Mouse (Mus musculus): ENCODE data around the gene Speer4b.
"Not testable (repeated sequence)": the region's sequence is repeated elsewhere in the genome, so short reads cannot be mapped to it uniquely, and the experiment has no call there.

The Speer4b gene

DNA sequence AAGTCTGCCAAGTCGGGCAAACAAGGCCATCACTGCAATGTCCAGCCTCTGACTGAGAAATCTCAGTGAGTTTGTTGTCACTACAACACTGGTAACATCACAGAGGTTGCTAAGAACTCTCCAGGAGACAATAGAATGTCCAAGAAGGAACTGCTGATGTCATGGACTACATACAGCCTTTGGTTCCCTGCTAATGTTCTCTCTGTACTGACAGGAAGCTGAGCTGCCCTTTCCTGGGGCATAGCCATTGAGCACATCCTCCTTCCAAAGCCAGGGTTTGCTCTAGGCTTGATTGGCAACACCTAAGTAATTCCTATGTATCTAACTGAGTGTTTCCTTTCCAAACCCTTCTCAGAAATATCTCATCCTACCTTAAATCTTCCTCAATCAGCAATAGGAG is at the start of gene Speer4b:
Gene Speer4b, minus strand, starts transcription at position 101 of the 400 bp plus-strand sequence.
- DNase-seq: not testable (repeated sequence)

DNA sequence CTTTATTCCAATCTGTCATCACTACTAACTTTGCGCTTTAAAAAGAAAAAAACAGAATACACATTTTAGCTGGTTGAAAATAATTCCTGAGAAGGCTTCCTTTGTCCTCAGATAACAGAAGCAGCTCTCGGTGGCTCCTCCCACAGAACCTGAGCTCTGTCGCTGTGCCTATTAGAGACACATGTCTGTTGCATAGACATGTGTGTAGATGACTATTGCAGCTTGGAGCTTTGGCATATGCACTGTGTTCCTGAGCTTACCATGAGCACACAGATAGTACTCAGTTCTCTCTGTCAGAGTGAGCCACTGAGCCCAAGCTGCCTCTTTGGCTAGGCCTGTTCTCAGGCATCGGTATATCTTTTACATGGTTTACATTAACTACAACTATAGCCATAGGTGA is 48.1 kb upstream of the Speer4b start:
- DNase-seq: no peak

DNA sequence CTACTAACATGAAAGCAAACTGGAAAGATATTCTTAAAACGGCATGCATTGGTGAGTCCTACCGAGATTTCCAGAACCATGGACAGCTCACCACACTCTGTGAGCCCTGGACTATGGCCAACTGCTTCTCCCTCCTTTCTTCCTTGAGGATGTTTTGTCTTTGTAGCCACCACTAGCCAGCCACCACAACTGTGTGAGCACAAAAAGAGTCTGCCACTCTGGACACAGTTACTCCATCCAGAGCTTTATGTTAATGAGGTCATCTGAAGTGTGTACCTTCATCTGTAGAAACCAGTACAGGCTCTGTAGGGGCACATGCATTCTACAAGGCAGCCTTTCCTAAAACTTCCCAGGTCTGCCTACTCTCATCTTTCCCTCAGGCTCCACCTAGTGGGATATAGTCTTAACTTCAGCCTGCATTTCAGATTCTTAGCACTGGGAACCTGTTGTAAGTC is 43.6 kb upstream of the Speer4b start:
- peak; percentile 54 for DNase-seq

DNA sequence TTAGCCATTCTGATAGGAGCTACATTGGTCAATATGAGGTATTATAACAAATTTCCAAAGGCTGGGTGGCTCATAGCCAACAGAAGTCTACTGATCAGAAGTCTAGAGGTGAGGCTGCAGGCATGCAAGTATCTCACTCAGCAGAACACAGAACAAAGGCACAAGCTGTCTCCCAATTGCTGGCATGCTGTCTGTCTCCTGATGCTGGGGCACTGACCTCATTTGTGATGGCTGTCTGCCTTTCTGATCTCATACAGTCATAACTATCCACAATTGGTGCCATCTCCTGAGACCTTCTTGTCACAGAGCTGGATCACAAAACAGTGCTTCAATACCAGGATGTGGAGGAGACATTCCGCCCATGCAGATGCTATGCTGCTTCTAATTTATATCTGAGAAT is 25.7 kb upstream of the Speer4b start:
- no peak for DNase-seq

DNA sequence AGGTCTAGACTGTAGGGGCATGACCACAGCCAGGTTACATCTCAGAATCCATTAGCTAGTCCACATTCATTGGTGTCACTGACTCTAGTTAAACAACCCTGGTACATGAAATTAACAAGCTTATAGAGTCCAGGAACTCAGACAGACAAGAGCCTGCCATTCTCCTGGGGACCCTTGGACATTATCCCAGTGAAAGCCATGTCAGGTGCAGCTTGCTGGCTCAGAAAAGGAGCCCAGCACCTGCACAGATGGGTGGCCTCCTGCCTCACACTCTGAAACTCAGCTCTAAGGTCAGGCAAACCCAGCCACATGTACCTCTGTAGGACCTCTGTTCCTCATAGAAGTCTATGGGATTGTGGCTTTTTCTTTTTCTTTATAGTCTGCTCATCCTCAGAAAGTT is 17.5 kb upstream of the Speer4b start:
- no peak for DNase-seq

DNA sequence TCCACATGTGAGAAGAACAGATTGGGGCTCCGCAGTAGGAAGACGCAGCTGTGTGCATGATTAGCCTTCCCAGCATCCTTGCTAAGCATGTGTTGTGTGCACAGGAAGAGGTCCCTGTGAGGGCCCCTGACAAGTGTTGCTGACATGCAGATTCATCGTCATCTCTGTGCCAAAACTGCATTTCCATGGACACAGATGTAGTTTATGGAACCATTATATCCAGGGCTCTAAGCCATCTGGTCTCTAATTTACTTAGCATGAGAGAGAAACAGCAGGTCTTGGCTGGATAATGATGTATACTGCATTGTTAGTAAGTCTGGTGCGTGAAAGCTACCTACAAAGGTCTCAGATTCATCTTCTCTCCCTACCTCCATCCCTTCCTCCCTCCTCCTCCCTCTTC is 10.3 kb downstream of the Speer4b start:
- no peak for DNase-seq

DNA sequence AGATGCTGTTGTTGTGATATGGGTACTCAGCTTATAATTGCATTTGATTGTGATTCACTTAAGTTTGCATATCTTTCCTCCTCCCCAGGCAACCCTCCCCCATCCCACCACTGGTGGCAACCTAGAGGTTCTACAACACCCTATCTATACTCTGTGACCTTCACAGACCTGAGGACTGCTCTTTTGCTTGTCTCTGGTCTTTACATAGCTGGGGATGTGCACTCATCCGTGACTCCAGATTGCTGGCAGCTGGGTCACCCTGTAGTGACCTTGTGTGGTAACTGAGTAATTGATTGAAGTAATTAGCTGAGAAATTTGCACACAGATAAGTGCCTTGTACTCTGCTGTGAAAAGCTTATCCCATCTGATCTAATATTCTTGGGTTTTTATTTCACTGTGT is 15.1 kb downstream of the Speer4b start:
- DNase-seq: no peak

DNA sequence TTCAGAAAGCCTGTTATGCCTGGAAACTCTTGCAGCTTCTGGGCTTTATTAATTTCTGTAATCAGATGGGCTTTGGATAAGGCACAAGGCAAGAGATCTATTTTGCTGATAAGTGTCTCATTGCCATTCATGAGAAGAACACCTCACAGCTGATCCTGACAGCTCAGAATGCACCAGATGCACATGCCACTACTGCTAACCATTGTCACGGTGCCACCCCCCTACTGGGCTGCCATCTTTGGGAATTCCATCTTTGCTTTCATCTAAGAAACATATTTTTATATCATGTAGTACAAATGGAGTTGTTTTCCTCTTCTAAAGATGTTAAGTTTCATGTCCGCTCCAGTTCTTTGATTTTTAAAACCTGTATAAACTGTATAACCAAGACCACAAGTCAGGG is 19.5 kb downstream of the Speer4b start:
- no peak for DNase-seq

DNA sequence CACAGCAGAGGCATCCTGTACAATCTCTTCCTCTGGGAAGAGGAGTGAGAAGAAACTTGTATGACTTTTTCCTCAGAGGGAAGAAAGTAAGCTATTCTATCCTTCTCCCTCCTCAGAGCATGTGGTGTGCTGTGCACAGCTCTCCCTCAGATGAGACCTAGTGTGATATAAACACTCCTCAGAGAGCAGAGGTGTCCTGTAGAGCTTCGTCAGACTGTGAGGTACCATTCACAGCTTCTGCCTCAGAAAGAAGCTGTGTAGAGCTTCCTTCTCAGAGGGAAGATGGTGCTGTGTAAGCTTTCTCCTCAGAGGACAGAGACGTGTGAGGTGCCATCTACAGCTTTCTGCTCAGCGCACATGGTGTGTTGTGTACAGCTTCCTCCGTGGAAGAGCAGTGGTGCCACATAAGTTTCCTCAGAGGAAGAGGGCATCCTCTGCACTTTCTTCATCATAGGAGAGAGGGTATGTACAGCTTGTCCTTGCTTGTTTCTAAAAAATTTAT is 26.2 kb downstream of the Speer4b start:
- DNase-seq: no peak

DNA sequence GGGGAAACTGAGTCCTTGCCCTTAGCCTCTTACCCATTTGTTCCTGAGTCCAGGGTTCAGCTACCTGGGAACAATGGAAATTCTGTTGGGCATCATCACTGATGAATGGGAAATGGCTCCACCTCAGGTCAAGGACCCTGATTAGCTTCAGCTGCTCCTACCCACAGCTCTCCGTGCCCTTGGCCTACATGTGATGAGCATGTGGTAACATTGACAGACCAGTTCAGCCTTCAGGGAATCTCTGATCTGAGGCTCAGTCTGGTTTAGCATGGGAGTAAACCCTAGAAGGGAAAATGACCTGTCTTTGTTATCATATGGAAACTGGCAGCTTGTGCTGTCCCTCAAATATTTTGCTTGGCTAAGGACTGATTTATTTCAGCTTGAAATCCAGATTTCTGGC is 43.6 kb downstream of the Speer4b start:
- DNase-seq: no peak

DNA sequence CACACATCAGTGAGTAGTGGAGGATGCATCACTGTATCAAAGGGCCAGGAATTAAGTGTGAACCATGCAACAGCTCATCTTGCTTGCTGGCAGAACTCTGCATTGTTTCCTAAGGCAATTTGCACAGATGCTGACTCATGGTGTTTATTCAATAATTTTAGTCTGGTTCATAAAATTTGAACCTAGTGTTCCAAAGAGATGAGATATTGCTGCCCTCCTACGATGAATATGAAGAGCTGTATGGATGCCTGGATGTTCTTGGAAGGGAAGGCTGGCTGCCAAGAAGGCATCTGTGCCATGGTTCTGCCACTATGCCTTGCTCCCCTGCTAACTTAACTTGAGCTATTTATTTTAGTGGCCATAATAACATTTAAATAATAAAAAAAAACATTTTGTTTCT is 44.3 kb downstream of the Speer4b start:
- no peak for DNase-seq

DNA sequence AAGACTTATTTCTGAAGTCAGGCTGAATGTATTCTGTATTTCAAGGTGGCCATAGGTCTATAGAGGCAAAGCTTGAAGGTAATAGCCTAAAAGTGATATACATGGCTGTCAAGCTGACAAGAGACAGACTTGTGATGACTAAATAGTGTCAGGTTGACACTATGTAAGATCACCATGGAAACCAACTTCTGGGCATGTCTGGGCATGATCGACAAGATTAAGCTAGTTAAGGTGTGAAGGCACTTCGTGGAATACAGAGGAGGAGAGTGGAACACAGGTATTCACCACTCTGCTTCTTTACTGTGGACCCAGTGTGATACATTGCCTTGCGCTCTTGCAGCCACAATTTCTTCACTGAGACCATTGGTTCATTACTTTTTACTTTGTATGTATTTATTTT is 46.9 kb downstream of the Speer4b start:
- DNase-seq: no peak

DNA sequence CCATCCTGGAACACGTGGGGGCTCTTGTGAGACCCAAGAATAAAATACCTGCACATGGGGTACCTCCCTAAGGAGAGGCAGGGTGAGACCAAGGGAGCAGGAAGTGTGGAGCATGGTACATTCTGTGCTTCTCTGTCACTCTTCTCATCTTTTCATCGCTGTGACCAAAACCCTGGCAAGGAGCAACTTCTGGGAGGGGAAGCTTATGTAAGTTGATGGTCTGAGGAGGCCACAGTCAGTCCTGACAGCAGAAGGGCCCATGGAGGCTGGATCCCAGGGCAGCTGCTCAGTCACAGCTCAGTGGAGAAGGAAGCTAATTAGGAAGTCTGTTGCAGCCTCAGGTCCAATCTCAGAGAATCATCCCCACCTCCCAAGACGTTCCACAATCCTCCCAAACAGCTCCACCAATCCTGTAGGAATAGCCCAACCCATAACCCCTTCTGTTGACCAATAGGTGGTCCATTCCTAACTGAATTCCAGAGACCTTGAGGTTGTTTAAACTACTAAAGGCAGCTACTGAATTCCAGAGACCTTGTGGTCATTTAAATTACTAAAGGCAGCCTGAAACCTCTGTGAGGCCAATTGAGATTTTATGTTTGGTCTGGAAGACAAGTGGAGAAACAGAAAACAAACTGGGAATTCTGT is 47.9 kb downstream of the Speer4b start:
- DNase-seq: no peak

All from kidney, postnatal 14 days (tissue).